Mouse (Mus musculus) testis, postnatal 10 days (tissue): ENCODE measurements around the gene Usp20.
A peak's percentile ranks its signal among the peaks of the same experiment; 100 is the strongest.

Source experiments
- DNase-seq: peaks from one replicate; pipeline ENCODE4 v3.0.0; 2021; ENCODE audit warnings: low spot score

Usp20 gene

DNA sequence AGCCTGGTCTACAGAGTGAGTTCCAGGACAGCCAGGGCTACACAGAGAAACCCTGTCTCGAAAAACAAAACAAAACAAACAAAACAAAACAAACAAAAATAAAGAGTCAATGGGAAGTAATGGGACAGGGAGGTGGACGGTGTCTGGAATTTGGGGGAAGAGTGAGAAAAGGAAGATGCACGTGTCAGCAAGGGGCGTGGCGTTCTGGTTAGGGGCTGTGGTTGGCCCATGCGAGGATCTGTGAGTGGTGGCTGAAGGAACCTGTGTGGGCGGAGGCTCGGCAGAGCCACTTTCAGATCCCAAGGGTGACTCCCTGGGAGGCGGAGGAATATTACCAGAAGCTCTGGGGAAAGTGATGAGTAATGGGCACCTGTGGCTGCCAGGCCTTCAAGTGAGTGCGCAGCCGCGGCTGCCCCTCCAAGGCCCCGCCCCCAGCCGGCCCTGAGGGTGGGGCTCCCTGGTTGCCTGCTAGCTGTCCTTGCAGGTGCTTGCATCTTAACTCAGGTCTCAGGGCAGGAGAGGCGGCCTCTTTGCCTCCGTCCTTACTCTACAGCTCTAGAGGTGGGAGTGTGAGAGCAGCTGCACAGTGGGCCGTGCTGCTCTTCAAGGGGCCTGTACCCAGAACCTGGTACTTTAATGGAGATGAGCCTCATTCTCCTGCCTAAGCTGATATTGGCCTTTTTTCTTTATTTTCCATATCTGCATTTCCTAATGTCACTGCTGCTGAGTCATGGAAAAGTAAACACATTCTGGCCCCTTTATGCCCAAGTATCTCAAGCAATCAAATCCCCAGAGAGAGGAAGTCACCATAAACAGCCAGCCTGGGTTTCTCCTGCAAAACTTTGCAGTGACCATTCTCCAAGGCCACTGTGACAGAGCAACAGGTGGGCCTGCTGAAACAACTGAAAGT, 3.3 kb downstream of the Usp20 start:
- DNase-seq, result peak; percentile 70

DNA sequence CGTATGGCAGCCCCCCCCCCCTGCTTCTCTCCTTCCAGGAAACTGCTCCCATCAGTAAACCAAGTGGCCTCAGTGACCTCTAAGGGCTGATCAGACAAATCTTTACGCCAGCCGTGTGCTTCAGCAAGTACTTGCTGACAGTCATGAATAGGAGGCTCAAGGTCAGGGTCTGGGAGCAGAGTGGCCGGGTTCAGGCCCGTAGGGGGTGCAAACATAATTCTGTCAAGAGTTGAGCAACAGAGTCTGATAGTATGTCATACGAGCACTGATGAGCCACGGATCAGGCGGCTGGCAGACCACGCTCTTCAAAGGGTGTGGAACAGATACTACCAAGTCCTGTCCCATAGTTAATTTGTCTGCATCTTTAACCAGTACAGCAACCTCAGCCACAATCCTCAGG, 8.1 kb downstream of the Usp20 start:
- DNase-seq, result no peak

DNA sequence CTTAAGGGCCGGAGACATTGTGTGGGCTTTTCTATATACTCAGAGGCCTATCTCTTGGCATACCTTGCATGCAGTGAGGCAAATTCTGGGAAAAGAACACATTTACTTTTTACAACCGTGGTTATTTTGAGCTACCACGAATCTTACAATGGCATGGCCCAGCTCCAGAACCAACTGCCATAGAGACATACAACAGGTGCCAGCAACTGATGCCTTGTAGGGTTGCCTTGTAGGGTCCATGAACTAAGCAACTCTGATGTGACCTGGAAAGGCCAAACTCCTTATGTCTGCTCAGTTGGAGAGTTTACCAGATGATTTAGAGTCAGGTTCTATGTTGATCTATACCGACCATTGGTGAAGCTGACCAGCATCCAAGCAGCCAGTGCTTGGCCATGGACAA, 12.8 kb downstream of the Usp20 start:
- no peak for DNase-seq

DNA sequence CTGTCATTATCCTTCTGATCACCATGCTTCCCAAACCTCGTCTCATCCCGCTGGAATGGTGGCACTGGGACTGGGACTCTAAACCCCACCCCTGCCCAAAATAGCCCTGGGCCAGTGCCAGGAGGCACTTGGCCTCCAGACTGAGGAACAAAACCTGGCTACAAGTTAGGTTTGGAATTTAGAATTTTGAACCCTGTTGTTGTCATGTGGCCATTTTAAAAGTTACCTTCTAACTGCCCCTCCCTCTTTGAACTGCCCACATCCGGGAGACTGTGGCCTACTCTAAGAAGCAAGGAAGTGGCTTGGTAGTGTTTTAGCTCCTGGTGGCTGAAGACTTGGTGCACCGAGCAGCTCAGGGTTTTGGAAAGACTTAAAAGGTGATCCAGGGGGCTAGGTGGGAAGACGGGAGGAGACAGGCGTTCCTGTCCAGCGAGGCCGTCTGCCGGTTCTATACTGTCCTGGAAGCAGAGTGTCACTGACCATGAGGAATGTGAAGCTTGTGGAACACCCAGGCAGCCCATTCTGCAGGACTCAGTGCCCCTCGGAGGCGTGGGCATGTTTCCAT, 13.4 kb downstream of the Usp20 start:
- peak; percentile 52 for DNase-seq

DNA sequence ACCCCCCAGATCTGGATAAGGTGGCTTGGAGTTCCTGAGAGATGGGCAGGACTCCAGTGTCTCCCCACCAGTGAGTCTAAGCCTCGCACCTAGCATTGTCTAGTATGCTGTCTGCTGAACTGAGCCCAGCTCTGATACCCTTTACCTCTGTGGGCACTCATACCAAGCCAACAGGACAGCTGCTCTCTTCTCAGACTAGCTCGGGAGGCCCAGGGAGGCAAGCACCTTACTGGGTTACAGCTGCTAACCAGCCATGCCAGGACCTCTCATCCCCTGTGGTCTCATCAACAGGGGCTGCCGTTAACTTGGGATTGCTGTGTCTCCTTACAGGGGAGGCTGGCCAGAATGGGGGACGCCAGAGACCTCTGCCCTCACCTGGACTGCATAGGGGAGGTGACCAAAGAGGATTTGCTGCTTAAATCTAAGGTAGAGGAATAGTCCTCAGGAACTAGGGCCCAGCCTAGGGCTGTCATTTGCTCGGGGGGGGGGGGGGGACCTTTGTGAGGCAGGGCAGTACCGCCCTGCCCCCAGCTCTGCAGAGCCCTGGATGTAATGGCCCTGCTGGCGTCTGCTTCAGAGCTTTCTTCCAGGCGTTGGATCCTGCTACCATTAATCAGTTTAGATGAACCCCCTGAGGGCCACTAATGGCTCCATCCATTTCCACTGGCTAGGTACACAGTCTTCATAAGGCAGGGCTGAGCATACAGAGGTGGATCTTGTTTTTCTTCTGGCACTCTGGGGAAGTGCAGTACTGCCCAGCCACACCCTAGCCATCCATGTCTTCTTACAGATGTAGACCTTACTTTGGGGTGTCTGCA, 16.6 kb downstream of the Usp20 start:
- DNase-seq, result no peak

DNA sequence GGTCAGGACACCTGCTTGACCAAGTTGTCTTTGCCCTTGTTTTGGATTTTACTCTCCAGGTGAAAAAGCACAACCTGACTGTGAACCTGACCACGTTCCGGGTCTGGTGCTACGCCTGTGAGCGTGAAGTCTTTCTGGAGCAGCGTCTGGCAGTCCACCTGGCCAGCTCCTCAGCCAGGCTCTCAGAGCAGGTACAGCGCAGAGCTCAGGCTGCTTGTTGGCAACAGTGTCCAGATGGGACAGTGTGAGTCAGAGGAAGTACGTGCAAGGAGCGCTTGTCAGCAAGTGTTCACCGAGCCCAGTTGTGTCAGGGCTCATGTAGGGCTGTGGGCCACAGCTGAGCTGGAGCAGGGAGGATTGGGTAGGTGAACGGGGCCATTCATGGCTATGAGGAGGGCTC, 20.8 kb downstream of the Usp20 start:
- DNase-seq, result no peak

DNA sequence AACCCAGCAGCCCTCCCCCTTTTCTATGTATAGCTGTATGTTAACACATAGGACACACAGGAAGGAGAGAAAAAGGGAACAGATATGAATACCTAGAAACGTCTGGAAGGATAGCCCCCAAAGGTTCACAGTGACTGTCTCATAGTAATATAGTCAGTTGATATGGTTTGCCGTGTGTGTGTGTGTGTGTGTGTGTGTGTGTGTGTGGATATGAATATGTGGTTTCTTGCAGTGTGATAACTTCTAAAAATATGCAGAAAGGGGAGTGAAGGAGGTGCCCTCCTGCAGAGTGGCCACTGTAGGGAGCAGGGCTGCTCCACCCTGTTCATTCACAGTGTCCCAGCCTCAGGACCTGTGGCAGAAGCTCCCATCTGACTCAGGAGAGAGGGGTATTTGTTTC, 23.4 kb downstream of the Usp20 start:
- no peak for DNase-seq

DNA sequence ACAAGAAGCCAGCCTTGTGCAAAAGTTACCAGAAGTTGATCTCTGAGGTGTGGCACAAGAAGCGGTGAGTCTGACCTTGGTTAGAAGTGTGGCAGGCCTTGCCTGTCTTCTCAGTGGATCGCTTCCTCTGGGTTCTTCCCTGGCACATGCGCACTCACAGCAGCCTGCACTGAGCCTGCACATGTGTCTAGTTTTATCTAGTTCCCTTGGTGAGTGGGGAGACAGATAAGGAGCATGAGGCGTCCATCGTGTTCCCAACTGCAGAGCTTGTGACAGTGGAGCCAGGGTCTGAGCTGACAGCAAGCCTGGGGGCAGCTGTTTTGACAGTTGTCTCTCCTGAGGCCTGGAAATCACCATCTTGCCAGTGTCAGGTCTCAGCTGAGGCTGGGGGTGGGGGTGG, 24.4 kb downstream of the Usp20 start:
- DNase-seq, result peak; percentile 71

DNA sequence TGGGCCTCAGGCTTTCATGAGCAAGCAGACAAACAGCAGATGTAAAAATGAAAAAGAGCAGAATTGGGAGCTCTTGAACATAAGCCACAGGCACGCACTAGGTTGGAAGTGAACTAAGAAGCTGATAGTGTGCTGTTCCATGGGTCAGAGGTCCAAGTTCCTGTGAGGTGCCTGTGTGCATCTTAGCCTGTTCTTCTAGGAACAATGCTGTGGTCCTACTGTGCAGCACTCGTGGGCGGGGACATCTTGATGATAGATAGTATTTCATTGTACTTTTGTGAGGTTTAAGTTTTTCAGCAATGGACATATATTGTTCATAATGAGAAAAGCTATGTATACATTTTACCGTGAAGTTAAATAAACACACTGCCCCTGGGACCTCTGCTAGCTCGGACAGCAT, 25.1 kb downstream of the Usp20 start:
- DNase-seq, result no peak

DNA sequence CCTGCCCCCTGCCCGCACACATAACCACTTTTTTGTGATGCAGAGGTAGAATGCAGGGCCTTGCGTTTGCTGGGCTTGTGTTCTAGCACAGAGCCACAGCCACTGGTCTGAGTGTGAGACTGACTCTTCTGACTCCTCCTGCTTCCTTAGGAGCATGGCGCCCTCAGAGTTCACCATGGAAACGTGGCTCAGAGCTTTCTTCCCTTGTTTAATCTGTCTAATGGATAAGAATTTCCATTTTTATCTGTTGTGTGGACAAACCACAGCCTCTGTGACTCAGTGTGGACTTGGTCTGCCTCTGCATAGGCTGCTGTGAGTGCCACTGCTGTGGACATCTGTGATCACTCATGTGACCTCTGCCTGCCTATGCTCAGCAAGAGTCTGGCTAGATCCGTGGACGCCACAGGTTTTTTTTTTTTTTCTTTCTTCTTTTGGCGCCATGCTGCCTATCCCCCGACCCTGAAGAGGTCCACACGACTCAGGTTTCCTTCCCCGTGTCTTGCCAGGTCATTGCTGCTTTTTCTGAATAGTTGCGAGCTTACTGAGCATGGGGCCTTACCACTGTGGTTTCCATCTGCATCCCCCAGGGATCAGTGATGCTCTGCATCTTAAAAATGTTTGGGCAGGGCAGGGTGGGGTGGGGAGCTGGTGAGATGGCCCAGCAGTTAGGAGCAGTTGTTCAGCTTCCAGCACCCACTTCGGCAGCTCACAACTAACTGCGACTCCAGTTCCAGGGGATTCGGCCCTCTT, 31.5 kb downstream of the Usp20 start:
- DNase-seq, result no peak

DNA sequence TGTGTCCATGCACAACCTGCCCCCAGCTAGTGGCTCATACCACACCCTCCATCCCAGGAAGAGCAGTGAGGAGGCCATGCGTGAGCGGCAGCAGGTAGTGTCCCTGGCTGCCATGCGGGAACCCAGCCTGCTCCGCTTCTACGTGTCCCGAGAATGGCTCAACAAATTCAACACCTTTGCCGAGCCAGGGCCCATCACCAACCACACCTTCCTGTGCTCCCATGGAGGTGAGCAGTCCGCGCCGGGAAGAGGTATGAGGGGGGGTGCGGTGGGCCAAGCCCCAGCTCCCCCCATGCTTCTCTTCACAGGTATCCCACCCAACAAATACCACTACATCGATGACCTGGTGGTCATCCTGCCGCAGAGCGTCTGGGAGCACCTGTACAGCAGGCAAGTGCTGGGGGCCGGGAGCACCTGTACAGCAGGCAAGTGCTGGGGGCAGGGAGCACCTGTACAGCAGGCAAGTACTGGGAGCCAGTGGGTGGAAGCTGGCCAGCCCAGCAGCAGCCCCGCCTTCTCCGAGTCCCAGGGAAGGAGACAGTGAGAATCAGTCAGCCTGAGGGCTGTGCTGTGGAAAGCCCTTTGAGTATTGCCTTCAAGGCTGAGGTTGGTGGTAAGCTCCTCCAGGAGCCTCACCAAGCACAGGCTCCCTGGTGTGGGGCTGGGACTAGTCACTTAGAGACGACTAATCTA, 35.7 kb downstream of the Usp20 start:
- no peak for DNase-seq

DNA sequence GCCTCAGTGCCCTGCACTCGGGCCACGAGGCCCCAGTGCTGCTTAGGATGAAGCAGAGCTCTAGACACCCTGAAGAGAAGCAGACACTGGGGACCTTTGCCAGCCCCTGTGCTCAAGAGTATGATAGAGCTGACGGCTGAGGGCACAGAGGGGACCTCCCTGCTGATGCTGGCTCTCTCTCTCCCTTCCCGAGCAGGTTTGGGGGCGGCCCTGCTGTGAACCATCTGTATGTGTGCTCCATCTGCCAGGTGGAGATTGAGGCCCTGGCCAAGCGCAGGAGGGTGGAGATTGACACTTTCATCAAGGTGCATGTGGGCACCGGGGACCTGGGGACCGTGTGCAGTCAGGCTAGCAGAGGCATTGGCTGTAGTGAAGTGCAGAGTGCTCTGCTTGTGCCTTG, 36.4 kb downstream of the Usp20 start:
- no peak for DNase-seq

DNA sequence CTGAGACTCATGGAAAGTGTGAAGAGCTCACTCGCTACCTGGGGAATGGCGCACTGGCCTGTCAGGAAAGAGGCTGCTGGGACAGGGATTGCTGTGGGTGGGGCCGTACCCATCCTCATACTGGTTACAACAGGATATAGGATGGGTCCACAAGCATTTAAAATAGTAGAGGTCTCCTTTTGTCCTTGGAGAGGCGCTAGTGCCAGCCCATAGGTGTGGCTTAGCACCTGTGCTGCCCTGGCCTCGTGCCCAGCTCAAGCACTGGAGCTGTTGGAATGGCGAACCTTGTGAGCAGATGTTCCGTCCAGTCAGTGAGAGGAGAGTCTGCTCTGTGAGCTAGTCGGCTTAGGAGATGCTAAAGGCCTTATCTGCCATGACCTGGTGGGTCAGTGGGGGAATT, 36.9 kb downstream of the Usp20 start:
- DNase-seq, result no peak

DNA sequence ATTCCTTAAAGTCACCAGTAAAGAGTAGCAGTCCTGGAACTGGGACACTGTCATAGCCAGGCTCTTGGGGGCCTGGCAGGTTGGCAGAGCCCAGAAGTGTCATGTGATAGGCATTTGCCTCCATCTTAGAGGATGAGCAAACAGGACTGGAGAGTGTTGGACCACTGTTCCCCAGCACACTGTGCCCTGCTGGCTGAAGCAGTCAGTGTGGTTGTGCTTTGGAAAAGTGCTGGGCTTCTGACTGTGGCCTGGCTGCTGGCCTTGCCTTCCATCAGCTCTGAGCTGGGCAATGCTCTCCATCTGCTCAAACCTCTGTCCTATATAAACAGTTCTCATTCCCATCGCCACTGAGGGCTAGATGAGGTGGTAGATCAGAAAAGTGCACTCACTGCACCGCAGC, 38.1 kb downstream of the Usp20 start:
- no peak for DNase-seq

DNA sequence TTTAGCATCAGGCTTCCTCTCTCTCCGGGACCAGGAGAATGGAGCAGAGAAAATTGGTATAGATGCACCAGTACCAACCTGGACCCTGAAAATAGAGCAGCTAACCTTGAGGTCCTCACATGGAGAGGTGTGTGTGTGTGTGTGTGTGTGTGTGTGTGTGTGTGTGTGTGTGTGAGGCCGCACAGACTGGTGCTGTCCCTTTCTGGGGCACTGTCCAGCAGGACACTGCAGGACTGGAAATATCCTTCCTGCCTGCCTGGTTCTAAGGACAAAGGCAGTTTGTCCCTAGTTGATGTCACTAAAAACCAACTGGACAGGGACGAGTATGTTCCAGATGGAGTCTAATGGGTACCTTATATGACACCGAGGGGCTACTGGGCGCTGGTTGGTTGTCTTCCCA, 41.9 kb downstream of the Usp20 start:
- DNase-seq, result no peak

DNA sequence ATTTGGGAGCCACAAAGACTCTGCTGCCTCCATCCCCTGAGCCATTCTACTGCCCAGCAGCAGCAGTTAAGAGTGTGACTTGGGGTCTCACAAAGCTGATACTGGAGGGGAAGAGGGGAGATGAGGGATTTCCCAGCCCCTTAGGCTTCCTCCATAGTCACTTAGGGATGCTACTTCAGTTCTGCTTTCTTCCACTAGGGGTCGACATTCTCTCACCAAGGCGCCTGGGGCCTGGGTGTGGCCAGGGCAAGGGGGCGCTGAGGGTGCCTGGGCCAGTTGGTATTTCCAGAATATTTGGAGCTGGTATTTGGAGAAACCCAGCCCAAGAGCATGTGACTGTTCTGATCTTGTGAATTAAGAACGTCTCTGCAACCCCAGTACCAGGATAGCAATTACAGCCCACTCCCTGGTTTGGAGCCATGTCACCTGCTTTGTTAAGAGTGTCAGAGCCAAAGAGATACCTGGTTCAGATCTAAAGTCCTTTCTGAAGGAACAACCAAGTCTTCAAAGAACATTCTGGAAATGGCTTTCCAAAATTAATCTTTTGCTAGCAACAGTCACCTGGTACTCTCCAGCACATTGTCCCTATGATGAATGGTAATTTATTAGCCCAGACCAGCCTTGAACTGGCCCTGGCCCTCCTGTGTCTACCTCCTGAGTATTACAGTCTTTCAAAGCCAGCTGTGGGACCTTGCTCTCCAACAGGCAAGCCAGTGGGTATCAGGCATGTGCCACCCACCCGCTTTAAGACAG, 42.7 kb downstream of the Usp20 start:
- peak; percentile 75 for DNase-seq

DNA sequence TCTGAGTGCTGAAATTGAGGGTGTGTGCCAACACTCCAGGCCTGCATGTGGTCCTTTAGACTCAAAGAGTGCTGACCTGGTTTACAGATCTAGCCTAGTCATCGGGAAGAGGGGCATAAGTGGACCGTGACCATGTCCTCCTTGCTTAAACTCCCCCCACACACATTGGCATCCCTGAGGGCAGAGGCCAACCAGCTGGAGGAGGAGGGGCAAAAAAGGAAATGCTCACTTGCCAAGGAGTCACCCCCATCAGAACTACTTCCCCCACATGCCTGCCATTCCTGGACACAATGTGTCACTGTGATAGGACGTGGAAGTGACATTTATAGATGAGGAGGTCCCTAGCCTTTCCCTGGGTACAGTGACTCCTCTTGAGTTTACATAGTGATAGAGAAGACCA, 43.4 kb downstream of the Usp20 start:
- no peak for DNase-seq

DNA sequence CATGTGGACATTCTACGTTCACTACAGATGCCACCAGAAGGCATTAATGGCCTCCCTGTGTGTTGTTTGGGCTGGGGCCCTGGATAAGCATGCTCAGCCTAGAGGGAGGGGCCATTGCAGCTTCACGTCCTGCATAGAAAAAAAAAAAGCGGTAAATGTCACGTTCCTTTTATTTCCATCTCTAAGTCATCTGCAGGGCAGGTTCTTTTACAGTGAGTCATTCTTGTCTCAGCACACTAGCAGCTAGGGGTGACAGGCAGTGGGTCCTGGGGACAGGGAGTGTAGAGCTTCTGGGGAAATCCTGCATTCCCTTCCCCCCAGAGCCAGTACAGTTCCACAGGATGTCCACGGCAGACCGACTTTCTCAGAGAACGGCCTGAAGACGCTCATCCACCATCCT, 44.6 kb downstream of the Usp20 start:
- no peak for DNase-seq

DNA sequence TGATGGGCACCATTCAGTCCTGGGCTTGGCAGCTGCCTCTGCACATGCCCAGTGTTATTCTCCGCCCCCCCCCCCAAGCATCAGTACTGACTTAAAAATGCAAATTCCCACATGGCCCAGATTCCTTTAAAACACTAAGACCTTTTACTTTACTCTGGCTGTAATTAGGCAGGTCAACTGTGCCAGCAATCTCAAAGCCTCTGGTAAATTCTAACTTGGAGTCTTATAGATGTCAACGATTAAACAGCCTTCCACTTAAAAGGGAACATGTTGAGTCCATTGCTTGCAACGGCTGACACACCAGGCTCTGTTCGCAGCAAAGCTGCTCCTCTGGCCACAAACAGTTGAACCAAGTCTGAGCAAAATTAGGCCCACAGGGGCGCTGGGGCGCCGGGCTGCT, 49.9 kb downstream of the Usp20 start:
- no peak for DNase-seq

DNA sequence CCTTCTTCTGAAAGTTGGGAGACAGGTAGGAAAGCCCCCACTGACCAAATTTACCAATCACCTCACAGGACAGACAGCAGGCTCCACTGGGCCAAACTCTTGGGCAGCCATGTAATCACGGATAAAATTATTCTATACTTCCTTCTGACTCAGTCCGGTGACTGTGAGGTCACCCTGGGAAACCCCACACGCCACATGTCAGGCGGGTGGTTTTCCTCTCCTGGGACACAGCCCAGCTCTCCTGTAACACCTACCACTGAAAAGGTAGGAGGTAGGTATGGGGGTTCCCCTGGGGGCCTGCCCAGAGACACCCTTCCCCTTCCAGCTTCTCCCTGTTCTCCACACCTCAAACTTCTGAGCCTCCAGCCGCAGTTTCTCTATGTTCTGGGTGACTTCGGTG, 54.7 kb downstream of the Usp20 start:
- DNase-seq, result no peak

DNA sequence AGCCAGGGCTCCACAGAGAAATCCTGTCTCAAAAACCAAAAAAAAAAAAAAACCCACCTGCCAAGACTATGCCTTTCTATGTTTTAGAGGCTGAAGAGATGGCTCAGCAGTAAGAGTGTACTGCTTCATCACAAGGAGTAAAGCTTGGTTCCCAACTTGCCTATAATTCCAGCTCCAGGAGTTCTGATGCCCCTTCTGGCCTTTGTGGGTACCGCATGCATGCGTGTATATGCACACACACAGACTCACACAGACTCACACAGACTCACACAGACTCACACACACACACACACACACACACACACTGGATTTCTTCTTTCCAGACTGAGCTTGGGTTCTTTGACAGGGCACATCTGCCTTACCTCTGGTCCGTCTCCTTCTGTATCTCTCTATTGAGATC, 58.0 kb downstream of the Usp20 start:
- DNase-seq, result no peak
